Mouse (Mus musculus): ENCODE results near the gene Gse1. TPM values are rescaled to one million over a fixed set of nuclear protein-coding genes. Genes with fewer than 3 reads are reported as not detected.

The Gse1 gene
- total and polyA plus RNA-seq, 3 experiments: 12.1 to 24.3 (median 21.0) TPM

GRCm38 (mm10) chr8:120507290-120507689 is 279.0 kb downstream of the Gse1 start:
- Histone ChIP-seq H3K4me1 (ENCODE audit: control insufficient read depth, insufficient read depth, low read length) (peaks cover 21% of the 10 kb centered on the region), H3K9ac (ENCODE audit: low read depth, low read length) (no peak overlapping the region), H3K36me3 (ENCODE audit: control insufficient read depth, insufficient read depth, low read length) (no peaks in the 10 kb centered on the region), H3K27ac (no peak overlapping the region), H3K4me3 (no peak overlapping the region), H3K79me2 (replicated peaks; ENCODE audit: control insufficient read depth, insufficient read depth, low read length) (peaks cover 3% of the 10 kb centered on the region), H3K27me3 (ENCODE audit: control insufficient read depth, insufficient read depth, low read length) (no peaks in the 10 kb centered on the region)
- no peak for TF ChIP-seq CTCF (IDR thresholded peaks at IDR 0.05)
- no peak for TF ChIP-seq POLR2A (IDR thresholded peaks at IDR 0.05; ENCODE audit: insufficient read depth, low read depth, low read length)
- no peak for TF ChIP-seq EP300 (IDR thresholded peaks at IDR 0.05; ENCODE audit: insufficient read depth, low read depth, low read length)
- intact Hi-C loops (cut with DNase I): loop anchor here (5.0 kb wide), 1 partner anchor 100 kb away; no protein-coding TSS in a partner anchor
- DNase-seq: no peak
- 97% methylated on average over 9 of the region's 9 CpGs for WGBS

- Histone ChIP-seq H3K9ac (ENCODE audit: low read depth, low read length) (peak overlapping the region; percentile 13; the same call in 1 of the 2 replicates), H3K27me3 (ENCODE audit: control insufficient read depth, insufficient read depth, low read length) (no peaks in the 10 kb centered on the region), H3K4me1 (ENCODE audit: control insufficient read depth, insufficient read depth, low read length) (peaks cover 18% of the 10 kb centered on the region), H3K4me3 (no peak overlapping the region), H3K79me2 (replicated peaks; ENCODE audit: control insufficient read depth, insufficient read depth, low read length) (peaks cover 7% of the 10 kb centered on the region), H3K27ac (no peak overlapping the region), H3K36me3 (ENCODE audit: control insufficient read depth, insufficient read depth, low read length) (no peaks in the 10 kb centered on the region)
- no peak for DNase-seq
- WGBS: 29% methylated on average over 21 of the region's 21 CpGs
- TF ChIP-seq EP300 (IDR thresholded peaks at IDR 0.05; ENCODE audit: insufficient read depth, low read depth, low read length): no peak
- TF ChIP-seq CTCF (IDR thresholded peaks at IDR 0.05): 0 out of 2 replicates have a peak, but pooled peaks have one; percentile 21
- intact Hi-C loops (cut with DNase I): loop anchor here (5.0 kb wide), 1 partner anchor 102 kb away; no protein-coding TSS in a partner anchor
Measured at GRCm38 (mm10) chr8:120509136-120510034, 281.1 kb downstream of the Gse1 start.

- Histone ChIP-seq H3K27me3 (ENCODE audit: control insufficient read depth, insufficient read depth, low read length) (no peaks in the 10 kb centered on the region), H3K79me2 (replicated peaks; ENCODE audit: control insufficient read depth, insufficient read depth, low read length) (peaks cover 7% of the 10 kb centered on the region), H3K27ac (no peak overlapping the region), H3K4me3 (no peak overlapping the region), H3K9ac (ENCODE audit: low read depth, low read length) (no peak overlapping the region), H3K36me3 (ENCODE audit: control insufficient read depth, insufficient read depth, low read length) (no peaks in the 10 kb centered on the region), H3K4me1 (ENCODE audit: control insufficient read depth, insufficient read depth, low read length) (peaks cover 14% of the 10 kb centered on the region)
- intact Hi-C loops (cut with DNase I): no loop called here
- no peak for TF ChIP-seq EP300 (IDR thresholded peaks at IDR 0.05; ENCODE audit: insufficient read depth, low read depth, low read length)
- TF ChIP-seq POLR2A (IDR thresholded peaks at IDR 0.05; ENCODE audit: insufficient read depth, low read depth, low read length): no peak
- no peak for TF ChIP-seq CTCF (IDR thresholded peaks at IDR 0.05)
- WGBS: 54% methylated on average over 5 of the region's 6 CpGs
- DNase-seq: no peak
Measured at GRCm38 (mm10) chr8:120510035-120510416, 281.8 kb downstream of the Gse1 start.

- intact Hi-C loops (cut with DNase I): no loop called here
- H3K27ac ChIP-seq: no peak overlapping the region
- H3K79me2 ChIP-seq (replicated peaks; ENCODE audit: control insufficient read depth, insufficient read depth, low read length): peaks cover 7% of the 10 kb centered on the region
- no peak overlapping the region for H3K4me3 ChIP-seq
- no peak for TF ChIP-seq EP300 (IDR thresholded peaks at IDR 0.05; ENCODE audit: insufficient read depth, low read depth, low read length)
- TF ChIP-seq POLR2A (IDR thresholded peaks at IDR 0.05; ENCODE audit: insufficient read depth, low read depth, low read length): no peak
- TF ChIP-seq CTCF (IDR thresholded peaks at IDR 0.05): no peak
- 38% methylated on average over 5 of the region's 5 CpGs for WGBS
- H3K4me1 ChIP-seq (ENCODE audit: control insufficient read depth, insufficient read depth, low read length): peaks cover 13% of the 10 kb centered on the region
- no peak overlapping the region for H3K9ac ChIP-seq (ENCODE audit: low read depth, low read length)
- no peak for DNase-seq
- H3K27me3 ChIP-seq (ENCODE audit: control insufficient read depth, insufficient read depth, low read length): no peaks in the 10 kb centered on the region
- H3K36me3 ChIP-seq (ENCODE audit: control insufficient read depth, insufficient read depth, low read length): no peaks in the 10 kb centered on the region
Measured at GRCm38 (mm10) chr8:120510863-120511457, 282.7 kb downstream of the Gse1 start.

GRCm38 (mm10) chr8:120511737-120512136 is 283.5 kb downstream of the Gse1 start:
- no peak for DNase-seq
- Histone ChIP-seq H3K36me3 (ENCODE audit: control insufficient read depth, insufficient read depth, low read length) (no peaks in the 10 kb centered on the region), H3K4me1 (ENCODE audit: control insufficient read depth, insufficient read depth, low read length) (peaks cover 13% of the 10 kb centered on the region), H3K27ac (no peak overlapping the region), H3K27me3 (ENCODE audit: control insufficient read depth, insufficient read depth, low read length) (no peaks in the 10 kb centered on the region), H3K9ac (ENCODE audit: low read depth, low read length) (no peak overlapping the region), H3K4me3 (no peak overlapping the region), H3K79me2 (replicated peaks; ENCODE audit: control insufficient read depth, insufficient read depth, low read length) (peaks cover 7% of the 10 kb centered on the region)
- intact Hi-C loops (cut with DNase I): no loop called here
- 63% methylated on average over 8 of the region's 8 CpGs for WGBS
- no peak for TF ChIP-seq EP300 (IDR thresholded peaks at IDR 0.05; ENCODE audit: insufficient read depth, low read depth, low read length)
- TF ChIP-seq CTCF (IDR thresholded peaks at IDR 0.05): no peak
- TF ChIP-seq POLR2A (IDR thresholded peaks at IDR 0.05; ENCODE audit: insufficient read depth, low read depth, low read length): no peak

- intact Hi-C loops (cut with DNase I): no loop called here
- no peak overlapping the region for H3K9ac ChIP-seq (ENCODE audit: low read depth, low read length)
- no peaks in the 10 kb centered on the region for H3K27me3 ChIP-seq (ENCODE audit: control insufficient read depth, insufficient read depth, low read length)
- 86% methylated on average over 11 of the region's 11 CpGs for whole genome bisulfite sequencing
- peaks cover 7% of the 10 kb centered on the region for H3K79me2 ChIP-seq (replicated peaks; ENCODE audit: control insufficient read depth, insufficient read depth, low read length)
- H3K4me3 ChIP-seq: no peak overlapping the region
- no peak for TF ChIP-seq EP300 (IDR thresholded peaks at IDR 0.05; ENCODE audit: insufficient read depth, low read depth, low read length)
- TF ChIP-seq CTCF (IDR thresholded peaks at IDR 0.05): no peak
- TF ChIP-seq POLR2A (IDR thresholded peaks at IDR 0.05; ENCODE audit: insufficient read depth, low read depth, low read length): no peak
- H3K27ac ChIP-seq: no peak overlapping the region
- DNase-seq: no peak
- H3K36me3 ChIP-seq (ENCODE audit: control insufficient read depth, insufficient read depth, low read length): no peaks in the 10 kb centered on the region
- peaks cover 13% of the 10 kb centered on the region for H3K4me1 ChIP-seq (ENCODE audit: control insufficient read depth, insufficient read depth, low read length)
Measured at GRCm38 (mm10) chr8:120512326-120512725, 284.1 kb downstream of the Gse1 start.

Measured in heart, adult 2 months (tissue).